ENCODE assay signal across 14 mouse cellular contexts in genomic region chr13:94364336-94364735, GRCm38 (mm10).
"Had no signal": no experiment of that assay in that cellular context is flagged by ENCODE, and none has a peak within 500 bp of the region (broad histone marks: within the 10 kb centered on the region; RNA-seq: fewer than 3 reads in every experiment).

No protein-coding gene starts in this region.

- H3K27ac ChIP-seq: layer of hippocampus, adult 2 months; limb, embryonic 13.5 days; lung, embryonic 15.5 days; midbrain, embryonic 10.5 days; neural tube, embryonic 15.5 days had no signal

- H3K9ac ChIP-seq: limb, embryonic 13.5 days; lung, embryonic 15.5 days; neural tube, embryonic 15.5 days had no signal

- H3K27me3 ChIP-seq: limb, embryonic 13.5 days; lung, embryonic 15.5 days; neural tube, embryonic 15.5 days had no signal

- H3K9me3 ChIP-seq: limb, embryonic 13.5 days; lung, embryonic 15.5 days; midbrain, embryonic 10.5 days; neural tube, embryonic 15.5 days had no signal

- DNase-seq: kidney, postnatal 10 days; kidney, postnatal 4 days; left cerebral cortex, postnatal 4 days; midbrain, embryonic 14.5 days; spleen, adult 18-20 months; thymus, adult 18-20 months; thymus, postnatal 14 days had no signal

- H3K4me3 ChIP-seq: layer of hippocampus, adult 2 months; limb, embryonic 13.5 days; lung, embryonic 15.5 days; midbrain, embryonic 10.5 days; myocyte; neural tube, embryonic 15.5 days had no signal

- H3K4me2 ChIP-seq: limb, embryonic 13.5 days; liver, embryonic 11.5 days; lung, embryonic 15.5 days; neural tube, embryonic 15.5 days had no signal

- H3K36me3 ChIP-seq: lung, embryonic 15.5 days; neural tube, embryonic 15.5 days had no signal
